Mouse (Mus musculus) liver (tissue): ENCODE data around the gene Myo3b.

Experiments used
- DNase-seq: peaks from one replicate; pipeline ENCODE4 v3.0.0-alpha.2; 2020; ENCODE audit warnings: mixed read lengths

Gene Myo3b

DNA sequence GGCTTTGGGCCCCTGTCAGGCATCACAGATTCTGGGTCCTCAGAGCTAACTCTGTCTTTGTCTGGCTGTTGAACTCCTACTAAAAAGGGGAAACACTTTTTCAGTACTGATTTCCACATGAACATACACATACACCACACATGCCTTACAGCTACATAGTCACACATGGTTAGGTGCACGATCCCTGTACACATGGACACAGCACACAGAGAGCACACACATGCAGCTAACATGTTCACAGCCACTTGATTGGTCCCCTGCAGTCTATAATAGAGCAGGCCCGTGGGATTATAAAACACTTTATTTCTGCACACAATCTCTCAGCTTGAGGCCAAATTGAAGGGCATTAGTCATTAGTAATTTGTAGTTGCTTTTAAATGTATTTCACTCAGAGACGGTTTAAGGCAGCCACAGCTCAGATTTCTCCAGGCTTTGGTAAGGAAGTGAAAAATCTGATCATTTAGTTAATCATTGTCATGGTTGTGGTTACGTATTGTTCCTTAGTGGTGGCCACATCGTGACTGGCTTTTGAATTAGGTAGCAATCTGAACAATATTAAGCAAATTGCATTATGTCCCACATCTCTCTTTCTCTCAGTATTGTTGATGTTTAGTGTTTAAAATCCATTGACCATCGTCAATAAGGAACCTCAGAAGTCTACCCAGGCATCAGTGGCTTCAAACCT, 27.6 kb downstream of the Myo3b start:
- DNase-seq, result no peak

GRCm38 (mm10) chr2:70069861-70070260, 30.9 kb downstream of the Myo3b start:
- no peak for DNase-seq

DNA sequence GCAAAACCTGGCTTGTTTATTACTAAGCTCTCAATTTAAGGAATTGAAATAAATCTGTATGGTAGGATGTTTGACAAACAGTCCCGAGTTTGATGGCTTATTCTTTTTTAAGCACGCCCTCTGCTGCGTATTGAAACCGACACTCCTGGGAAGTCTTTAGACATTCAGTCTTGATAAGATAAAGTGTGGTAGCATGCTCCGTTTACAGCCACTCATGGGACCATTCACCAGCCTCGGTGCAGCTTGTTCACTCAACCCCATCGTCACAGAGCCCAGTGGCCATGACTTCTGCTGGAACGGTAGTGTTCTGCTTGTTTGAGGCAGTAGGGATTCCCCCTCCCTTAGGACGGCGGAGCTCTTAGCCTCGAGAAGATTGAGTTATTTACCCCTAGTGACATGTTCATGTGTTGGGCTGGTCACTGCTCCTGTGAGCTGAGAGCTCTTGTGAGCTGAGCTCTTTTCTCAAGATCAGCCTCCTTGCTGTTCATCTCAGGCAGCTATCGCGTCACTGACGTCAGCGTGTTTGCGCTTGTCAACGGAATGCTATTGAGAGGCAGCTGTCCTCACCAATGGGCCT, 44.6 kb downstream of the Myo3b start:
- DNase-seq, result no peak

DNA sequence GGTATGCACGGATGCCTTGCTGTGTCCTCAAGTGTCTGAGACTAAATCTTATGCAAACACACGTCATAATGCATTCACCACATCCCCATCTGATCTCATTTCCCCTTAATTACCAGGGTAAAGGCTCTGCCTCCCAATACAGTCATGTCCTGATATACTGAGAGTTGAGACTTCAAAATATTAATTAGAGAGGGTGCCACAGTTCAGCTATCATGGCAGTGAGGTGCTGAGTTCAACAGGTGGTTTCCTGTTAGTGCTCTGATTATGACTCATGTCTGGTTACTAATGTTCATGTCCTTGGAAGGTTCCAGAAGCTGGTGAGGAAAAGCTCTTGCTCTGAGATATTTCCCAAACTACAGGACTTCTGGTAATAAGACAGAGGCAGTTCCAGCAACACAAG, 52.3 kb downstream of the Myo3b start:
- no peak for DNase-seq

GRCm38 (mm10) chr2:70091801-70092522, 53.0 kb downstream of the Myo3b start:
- DNase-seq, result no peak

DNA sequence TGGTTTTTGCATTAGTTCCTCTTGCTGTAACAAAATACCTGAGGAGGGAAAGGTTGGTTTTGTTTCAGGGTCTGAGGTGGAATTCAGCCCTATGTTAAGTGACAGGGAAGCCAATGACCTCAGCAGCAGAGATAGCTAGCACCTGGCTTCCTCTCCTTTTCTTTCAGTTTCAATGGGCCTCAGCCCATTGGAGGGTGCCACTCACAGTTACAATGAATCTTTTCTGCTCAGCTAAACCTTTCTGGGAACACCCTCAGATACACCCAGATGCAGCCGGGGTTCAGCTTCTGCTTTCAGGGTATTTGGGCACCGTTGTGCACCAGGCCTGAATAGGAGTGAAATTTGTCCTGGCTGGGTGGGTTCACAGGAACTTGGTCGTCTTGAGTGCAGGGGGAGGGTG, 53.7 kb downstream of the Myo3b start:
- no peak for DNase-seq

GRCm38 (mm10) chr2:70094446-70094845, 55.5 kb downstream of the Myo3b start:
- no peak for DNase-seq

DNA sequence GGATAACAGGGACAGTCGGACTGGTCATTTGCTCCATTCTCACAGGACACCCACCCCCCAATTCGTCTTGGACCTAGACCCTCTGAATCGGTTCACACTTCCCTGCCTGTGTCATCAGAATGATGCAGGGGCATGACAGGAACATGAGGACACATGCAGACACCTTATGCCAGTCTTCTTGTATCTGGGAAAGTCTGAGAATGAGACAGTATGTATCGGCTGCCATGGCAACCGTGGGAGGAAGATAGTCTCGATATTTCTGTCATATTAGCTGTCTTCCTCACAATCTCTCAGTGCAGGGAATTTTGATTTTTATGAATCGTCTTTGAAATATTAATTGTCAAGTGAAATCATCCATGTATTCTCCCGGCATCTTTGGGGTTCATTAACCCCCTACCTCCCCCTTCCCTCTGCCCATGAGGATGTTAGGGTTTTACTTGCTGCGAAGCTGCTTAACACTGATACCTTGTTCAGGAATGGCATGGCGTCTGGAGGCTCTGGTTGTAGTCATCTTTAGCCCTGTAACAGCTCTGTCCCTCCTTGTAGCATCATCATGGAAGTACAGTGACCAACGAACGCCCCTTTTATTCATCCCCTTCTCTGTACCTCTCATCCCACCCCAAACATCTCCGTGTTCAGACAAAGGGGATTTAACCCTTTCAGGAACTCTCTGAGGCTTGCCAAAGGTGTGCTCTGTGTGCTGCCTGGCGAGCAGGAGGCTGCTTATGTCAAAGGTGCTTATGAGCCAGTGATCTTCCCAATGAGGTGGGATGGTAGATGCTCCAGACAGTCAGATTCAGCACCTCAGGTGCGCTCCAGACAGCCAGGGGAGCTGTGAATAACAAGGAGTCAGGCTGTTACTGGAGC, 58.5 kb downstream of the Myo3b start:
- no peak for DNase-seq

DNA sequence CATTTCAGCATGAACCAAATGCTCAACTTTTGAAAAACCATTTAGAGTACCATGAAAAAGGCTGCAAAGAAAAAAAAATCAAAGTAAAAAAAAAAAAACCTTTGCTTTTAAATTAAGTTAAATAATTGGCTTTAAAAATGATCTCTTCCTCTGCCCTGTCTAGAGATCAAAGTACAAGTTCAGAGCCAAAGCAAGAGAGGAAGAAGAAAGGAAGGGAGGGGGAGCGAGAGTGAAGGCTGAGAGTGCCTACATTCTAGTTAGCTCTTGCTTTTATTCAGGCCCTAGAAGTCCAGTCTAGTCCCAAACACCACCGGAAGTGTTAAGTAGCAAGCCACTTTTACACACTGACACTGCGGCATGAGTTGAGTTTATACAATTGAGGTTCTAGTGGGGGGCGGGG, 60.5 kb downstream of the Myo3b start:
- no peak for DNase-seq

GRCm38 (mm10) chr2:70105286-70106030, 66.5 kb downstream of the Myo3b start:
- DNase-seq, result no peak

DNA sequence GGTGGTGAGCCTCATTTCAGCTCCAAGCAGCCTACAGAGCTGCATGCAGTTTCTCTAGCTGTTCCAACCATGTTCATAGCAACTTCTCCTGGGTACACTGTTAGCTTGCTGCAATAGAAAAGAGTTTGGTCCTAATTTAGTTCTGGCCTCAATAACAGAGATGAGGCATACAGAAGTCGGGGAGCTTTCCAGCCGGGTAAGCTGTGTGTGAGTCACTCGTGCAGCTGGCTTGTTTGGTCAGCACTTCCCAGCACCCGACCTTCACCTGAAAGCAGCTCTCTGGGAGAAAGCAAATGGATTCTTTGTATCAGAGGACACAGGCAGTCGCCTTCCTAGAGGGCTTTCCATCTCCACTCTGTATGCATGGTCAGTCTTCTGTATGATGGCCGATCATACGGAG, 70.1 kb downstream of the Myo3b start:
- no peak for DNase-seq

DNA sequence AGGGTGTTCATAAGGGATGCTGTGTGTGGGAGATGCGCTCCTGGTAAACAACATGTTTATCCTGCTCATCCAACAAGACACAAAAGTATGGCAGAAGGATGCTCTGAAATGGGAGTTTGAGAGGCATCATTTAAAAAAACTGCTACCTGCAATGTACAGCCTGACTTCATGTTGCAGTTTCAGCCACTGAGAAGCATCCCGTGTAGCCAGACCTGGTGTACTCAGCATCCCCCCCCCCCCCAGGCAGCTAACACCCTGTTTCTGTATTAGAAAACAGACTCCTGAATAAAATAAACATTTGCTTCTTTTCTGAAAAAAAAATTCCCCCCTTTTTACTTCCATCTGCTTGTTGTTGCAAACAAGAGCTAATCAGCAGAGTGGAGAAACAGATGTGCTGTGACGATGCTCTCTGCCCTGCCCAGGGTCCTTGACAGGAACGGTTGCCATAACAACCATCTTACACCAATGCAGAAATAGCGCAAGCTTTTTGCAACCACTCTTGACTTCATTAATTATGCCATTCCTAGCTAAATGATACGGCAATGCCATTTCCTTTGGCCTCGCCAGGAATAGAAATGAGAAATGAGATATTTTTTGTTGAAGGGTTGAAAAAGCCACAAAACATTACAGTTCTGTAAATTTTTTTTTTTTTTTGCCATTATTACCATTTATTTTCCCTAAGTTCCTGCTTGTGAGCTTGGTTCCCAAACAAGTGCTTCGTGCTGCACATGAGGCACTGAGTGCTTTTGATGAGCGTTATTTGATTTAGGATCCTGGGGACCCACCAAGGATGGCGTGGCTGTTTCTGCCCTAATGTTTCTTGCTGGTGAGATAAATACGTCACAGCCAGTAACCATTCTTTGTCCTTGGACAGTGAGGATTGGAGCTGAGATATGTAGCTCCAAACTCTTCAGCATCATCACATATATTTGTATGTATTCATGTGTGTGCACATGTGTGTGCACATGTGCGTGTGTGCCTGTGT, 75.2 kb downstream of the Myo3b start:
- DNase-seq, result no peak

DNA sequence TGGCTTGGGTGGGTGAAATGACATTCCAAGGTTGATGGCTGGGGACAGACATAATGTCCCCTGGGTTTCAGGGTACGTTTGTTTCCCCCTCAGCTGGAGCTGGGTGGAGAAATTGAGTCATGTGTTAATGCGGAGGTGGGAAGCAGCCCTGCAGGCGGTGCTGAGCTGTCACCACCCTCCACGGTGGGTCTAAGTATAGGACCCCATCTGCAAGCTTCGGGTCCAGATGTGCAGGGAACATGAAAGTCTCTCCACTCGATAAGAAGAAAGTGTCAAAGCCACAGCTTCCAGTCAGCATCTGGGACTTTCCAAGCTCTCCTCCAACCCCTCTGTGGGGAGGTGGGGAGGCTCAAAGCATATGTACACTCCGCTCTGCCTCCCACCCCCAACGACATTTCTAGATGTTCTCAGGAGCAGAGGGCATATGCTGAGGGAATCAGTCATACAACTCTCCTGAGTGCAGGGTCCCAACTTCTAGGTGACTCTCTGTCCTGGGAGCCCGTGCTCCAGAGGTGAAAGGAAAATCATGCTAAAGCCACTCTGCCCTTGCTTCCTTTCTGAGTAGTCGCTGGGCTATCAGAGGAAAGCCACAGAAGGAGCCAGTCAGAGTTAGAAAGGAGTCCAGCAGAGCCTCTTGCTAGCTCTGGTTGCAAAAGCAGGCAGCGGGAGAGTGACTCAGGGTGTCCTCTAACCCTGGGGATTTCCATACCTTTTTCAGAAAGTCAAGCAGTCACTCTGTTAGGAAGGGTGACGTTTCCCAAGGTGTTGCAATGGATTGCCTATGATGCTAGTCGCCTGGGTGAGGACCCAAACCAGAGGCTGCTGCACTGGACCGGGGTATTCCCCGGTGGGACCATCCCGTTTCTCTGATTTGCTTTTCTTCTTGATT, 79.7 kb downstream of the Myo3b start:
- DNase-seq, result no peak

DNA sequence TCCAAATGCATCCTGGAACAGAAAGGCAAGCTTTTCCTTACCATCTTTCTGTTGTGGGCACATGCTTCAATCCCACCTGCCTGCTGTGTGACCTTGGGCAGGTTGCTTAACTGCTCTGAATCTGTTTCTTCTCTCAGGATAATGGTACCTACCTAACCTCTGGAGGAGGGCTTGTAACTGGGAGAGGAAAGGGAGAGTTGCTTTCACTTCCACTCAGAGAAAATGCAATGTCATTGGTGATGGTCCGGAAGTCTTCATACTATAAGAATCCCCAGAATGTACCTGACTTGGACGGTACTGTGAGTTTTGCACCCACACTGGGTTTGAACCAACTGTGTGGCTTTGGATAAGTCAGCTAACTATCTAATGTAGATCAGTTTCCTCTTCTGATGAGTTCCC, 80.3 kb downstream of the Myo3b start:
- DNase-seq, result no peak

DNA sequence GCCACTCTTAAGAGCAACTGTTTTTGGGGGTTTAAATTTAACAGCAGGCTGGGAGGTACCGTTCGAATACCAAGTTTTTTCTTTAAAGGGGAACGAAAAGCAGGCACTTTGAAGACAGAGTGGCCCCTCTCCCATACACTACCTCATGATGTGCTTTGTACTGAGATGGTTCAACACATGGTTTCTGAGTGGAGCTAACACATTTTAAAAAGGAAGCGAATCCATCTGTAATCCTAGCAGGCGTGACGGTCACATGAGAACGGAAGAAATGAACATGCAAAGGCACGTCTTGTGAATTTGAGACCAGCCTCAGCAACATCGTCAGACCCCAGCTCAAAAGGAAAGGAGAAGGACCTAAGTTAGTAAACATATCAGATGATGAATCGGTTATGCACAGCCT, 87.4 kb downstream of the Myo3b start:
- no peak for DNase-seq

DNA sequence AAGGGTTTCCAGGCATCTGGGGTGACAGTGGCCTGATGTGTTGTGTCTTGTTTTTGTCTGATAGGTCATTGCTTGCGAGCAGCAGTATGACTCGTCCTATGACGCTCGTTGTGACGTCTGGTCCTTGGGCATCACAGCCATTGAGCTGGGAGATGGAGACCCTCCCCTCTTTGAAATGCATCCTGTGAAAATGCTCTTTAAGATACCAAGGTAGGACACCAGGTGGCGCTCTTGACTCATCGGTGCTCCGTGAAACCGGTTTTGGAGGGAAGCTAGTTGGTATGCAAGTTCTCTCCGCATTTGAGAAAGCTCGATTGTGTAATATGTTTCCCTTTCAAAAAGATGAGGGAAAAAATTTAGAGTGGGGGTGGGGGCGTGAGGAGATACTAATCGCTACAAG, 87.9 kb downstream of the Myo3b start:
- DNase-seq, result peak; percentile 59

- DNase-seq, result no peak
Measured at GRCm38 (mm10) chr2:70127351-70128148, 88.6 kb downstream of the Myo3b start.

DNA sequence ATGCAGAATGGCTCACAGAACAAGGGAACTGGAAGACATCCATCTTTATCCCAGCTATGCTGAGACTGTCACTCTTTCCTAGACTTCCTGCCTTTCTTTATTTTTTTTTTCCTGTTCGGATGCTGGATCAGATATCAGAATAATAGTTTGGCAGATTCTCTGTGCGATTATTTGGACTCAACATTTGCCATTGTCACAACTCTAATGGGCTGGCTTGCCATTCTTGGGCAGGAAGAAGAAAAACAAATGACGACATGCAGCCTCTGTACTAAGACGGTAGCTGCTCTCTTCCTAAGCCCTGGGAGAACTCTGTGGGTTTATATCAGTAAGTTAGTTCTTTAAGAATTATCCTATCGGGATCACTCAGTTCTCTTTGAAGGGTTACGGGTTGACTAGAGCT, 89.7 kb downstream of the Myo3b start:
- DNase-seq, result no peak

DNA sequence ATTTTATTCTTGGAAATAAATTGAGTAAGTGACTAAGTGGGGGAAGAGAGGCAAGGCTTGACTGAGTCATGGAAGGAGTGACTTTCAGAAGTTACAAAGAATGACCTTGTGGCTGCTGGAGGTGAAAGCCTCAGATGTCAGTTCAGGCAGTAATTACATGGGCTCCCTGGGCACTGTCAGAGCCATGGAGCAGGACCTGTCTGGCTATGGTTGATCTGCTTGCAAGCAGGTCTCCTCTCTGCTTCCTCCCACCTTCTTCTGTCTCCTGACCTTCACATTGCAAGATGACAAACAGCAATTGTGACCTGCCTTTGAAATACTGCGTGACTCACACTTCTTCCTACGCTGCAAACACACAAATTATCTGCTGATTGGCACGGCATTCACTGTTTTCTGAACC, 90.6 kb downstream of the Myo3b start:
- DNase-seq, result no peak
